Mouse (Mus musculus): Measurements from ENCODE around the gene Hist1h3a.
"Not testable (repeated sequence)": the region's sequence is repeated elsewhere in the genome, so short reads cannot be mapped to it uniquely, and the experiment has no call there.

The Hist1h3a gene

DNA sequence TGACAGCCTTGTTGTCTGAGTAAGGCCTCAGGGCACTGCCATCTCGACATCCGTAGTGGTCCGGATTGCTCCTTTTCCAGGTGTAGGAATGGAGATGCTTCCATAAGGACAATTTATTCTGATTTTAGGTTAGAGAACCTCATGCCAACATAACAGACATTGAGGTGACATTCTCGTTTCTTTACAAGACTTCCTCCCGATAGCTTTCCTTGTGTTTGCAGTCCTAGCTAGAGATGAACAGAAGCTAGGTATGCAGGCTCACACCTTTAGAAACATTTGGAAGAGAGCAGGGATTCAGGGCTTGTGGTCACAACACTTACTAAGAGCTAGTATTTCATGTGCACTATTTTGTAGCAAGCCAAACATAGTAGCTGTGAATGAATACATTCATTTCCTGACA lies 19.0 kb downstream of the Hist1h3a start:
- peak; percentile 40 for DNase-seq (ENCODE audit: low read depth, low spot score)

DNA sequence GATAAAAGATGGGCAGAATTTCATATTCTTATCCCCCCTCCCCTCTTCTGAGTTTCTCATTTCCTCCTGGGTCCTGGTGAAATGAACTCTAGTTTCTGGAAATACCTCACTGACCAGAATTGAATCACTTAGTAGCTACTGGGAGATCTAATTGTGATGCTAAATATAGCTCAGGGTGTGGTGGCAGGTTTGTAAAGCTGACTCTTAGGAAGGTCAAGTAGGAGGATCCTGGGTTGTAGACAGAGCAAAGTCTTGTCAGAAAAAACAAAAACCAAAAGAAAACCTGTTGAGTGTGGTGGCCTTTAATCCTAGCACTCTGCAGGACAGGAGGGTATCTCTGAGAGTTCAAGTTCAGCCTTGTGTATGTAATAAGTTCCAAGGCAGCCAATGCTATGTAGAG lies 20.2 kb downstream of the Hist1h3a start:
- DNase-seq (ENCODE audit: low read depth, low spot score): peak; percentile 96

DNA sequence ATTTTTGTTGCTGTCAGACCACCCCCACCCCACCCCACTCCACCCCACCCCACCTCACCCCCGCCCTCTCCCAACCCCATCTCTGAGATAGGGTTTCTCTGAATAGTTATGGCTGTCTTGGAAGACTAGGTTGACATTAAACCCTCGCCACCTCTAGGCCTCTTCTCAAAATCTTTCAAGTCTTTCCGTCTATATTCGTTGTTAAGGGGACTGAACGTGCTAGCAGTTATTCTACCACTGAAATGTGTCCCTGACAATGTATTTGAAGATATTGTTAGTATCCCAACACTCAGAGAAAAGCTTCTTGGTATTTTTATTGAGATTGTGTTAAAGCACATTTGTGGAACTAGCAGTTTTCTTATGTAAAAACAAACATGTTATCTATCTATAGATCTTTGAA lies 21.3 kb downstream of the Hist1h3a start:
- no peak for DNase-seq (ENCODE audit: low read depth, low spot score)

DNA sequence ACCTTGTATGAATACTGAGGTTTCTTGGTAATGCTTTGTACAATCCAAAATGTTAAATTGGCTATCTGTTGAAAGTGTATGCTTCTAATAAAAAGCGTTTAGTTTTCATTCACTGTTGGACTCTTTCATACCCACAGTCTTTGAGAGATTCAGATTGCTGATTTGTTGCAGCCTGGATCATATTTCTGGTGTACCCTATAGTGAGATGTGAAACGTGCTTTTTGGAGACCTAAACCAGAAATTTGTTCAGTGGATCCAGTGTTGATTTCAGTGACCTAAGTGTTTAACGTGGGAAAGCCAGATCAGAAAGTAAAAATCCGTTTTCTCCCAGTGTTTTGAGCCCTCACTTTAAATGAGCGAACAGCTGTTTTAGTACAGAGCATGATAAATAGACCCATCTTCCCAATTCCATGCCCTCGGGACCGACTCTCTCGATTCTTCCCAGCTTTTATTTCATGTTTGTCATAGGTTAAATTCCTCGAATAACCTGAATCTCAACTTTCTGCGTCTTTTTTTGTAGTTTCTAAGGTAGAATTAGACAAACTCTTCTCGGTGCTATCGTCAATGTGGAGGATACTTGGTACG lies 21.8 kb downstream of the Hist1h3a start:
- DNase-seq (ENCODE audit: low read depth, low spot score): peak; percentile 38

DNA sequence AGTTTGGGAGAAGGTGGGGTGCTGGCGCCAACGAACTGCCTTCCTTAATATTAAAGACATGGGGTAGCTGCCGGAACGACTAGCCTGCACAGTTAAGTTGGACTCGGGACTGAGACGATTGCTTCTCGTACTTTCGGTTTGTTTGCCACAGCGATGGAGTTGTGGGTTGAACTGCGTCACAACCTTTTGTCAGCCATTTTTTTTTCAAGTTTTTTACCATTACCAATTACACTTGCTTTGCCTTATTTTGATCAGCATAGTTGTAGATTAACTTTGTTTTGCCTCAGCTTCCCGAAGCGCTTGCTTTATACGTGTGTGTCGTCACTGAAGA lies 22.3 kb downstream of the Hist1h3a start:
- DNase-seq (ENCODE audit: low read depth, low spot score): no peak

DNA sequence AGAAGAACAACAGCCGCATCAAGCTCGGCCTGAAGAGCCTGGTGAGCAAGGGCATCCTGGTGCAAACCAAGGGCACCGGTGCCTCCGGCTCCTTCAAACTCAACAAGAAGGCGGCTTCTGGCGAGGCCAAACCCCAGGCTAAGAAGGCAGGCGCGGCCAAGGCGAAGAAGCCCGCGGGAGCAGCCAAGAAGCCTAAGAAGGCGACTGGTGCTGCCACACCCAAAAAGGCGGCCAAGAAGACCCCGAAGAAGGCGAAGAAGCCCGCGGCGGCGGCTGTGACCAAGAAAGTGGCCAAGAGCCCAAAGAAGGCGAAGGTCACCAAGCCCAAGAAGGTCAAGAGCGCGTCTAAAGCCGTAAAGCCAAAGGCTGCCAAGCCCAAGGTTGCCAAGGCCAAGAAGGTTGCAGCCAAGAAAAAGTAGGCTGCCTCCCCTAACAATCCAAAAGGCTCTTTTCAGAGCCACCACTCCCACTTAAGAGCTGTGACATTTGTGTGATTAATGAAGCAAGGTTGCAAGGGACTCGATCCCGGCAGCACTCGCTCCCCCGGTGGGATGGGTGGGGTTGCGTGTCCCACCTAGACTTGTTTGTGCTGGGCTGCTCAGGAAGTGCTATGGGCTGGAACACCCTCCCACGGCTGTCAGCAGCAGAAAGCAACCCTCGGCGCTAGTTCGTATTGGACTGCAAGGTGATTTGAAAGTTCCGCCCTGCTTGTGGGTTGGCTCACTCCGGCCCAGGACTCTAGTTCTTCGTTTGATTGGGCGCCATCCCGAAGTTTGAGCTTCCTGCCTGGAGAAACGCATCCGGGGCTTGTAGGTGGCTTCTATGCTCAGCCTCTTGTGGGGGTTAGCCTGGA lies 22.9 kb downstream of the Hist1h3a start:
- peak; percentile 97 for DNase-seq (ENCODE audit: low read depth, low spot score)

DNA sequence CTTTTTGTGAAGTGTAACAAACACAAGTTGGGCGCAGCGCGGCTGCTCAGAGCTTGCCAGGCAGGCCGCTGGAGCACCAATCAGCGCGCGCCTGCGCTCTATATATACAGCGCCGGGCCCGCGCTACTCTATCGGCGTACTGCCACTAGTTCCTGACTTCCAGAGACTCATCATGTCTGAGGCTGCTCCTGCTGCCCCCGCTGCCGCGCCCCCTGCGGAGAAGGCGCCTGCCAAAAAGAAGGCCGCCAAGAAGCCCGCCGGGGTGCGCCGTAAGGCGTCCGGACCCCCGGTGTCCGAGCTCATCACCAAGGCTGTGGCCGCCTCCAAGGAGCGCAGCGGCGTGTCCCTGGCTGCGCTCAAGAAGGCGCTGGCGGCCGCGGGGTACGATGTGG lies 23.5 kb downstream of the Hist1h3a start, which contains the start of gene Hist1h1c:
Hist1h1c (plus strand) TSS at position 132 of the 392 bp plus-strand sequence.
- peak; percentile 93 for DNase-seq (ENCODE audit: low read depth, low spot score)

DNA sequence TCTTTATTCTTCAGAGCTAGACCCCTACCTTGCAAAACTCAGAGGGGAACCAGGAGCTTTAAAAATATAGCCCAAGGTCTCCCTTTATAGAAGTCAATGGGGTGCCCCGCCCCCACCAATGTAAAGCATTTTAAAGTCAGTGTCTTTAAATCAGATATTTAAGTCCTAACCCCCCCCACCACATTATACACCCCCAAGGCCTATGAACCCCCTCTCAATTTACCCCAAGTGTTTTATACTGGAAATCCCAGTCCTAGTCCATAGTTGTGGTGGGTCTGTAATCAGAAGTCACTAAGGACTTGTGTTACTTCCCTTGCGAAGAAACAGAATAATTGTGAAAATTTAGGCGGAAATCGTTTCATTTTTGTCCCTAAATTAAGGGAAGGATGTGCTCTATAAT lies 24.1 kb downstream of the Hist1h3a start:
- no peak for DNase-seq (ENCODE audit: low read depth, low spot score)

DNA sequence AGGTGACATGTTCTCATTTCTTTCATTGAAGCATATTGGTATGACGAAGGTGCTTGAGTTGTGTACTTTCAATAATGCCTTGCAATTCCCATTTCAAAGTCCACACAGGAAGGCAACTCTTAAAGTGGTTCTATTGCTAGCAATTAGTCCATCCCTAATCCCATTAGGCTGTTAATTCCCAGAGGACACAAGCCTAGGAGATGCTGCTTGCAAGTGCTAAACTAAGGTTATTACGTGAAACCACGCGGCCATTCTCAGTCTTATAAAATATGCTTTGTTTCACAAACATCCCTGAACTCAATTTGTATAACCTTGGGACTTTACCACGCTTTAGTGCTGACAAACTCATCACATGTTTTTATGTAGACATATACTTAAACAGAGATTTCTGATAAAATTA lies 25.1 kb downstream of the Hist1h3a start:
- DNase-seq (ENCODE audit: low read depth, low spot score): no peak

DNA sequence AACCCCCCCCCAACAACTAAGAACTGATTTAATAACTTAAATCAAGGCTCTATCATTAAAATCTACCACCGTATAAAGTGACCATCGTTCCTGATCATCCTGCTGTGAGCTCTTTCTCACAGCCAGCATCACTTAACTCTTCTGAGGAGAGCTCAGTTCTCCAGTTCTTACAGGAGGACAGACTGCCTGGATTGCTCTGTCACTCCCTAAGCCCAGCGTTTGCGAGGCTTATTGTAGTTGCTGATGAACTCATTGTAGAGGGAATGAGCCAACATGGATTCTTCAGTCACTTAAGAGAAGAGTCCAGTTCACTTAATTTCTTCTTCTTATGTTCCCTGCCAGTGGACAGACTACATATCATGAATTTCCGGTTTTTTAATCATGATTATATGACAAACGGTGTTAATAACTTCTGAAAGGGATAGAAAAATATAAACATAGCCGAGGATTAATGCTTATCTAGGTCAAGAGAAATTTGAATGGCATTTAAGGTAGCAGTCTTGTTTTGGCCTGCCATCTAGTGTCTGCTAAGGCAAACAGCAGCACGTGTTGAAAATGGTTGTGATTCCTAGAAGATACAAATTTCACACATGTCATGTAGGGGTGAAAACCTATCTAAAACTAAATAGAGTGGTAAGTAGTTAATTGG lies 29.9 kb downstream of the Hist1h3a start:
- peak; percentile 49 for DNase-seq (ENCODE audit: low read depth, low spot score)

DNA sequence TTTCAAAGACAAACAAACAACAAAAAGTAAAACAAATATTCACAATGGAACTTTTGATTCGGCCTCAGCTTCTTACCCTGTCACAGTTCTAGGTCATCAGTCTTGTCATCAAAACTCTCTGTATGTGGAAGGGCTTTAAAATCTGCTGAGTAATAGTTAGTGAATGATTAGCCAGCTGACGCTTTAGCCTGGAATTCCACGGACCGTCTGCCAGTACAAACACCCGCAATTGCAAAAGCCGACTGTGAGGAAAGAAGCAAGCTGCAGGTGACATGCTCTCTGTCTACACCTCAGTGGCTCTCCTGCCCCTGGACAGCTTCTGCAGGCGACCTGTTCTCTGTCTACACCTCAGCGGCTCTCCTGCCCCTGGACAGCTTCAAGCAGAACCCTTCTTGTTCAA lies 31.7 kb downstream of the Hist1h3a start:
- no peak for DNase-seq (ENCODE audit: low read depth, low spot score)

DNA sequence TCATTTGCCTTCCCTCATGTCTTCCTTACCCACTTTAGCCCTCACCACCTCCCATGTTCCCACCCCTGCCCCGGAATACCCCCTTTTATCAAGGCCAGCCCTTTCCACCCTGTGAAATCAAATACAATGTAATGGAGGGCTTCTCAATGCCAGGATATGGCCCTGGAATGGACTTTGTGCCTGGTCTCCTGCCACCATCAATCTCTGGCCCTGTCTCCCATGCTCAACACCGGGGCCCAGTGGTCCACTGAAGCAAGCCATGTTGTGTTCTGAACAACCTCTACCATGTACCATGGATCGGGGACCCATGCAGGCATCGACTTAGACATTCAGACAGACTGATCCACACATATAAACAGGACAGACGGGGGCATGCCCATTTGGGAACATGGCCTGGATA lies 32.5 kb downstream of the Hist1h3a start:
- DNase-seq (ENCODE audit: low read depth, low spot score): no peak

DNA sequence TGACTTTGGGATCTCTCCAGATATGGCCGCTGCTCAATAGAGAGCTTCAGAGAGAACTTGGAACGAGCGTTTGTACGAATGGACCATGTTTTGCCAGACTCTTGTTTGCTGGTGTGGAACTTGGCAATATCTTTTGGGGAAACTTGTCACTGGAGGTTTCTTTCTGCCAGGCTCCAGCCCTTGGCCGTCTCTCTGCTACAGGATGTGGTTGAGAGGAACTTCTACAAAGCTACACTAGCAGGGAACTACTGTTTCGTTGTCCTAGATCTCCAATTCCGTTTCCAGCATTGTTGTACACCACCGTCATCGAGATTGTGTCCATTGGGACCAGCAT lies 33.0 kb downstream of the Hist1h3a start:
- no peak for DNase-seq (ENCODE audit: low read depth, low spot score)

DNA sequence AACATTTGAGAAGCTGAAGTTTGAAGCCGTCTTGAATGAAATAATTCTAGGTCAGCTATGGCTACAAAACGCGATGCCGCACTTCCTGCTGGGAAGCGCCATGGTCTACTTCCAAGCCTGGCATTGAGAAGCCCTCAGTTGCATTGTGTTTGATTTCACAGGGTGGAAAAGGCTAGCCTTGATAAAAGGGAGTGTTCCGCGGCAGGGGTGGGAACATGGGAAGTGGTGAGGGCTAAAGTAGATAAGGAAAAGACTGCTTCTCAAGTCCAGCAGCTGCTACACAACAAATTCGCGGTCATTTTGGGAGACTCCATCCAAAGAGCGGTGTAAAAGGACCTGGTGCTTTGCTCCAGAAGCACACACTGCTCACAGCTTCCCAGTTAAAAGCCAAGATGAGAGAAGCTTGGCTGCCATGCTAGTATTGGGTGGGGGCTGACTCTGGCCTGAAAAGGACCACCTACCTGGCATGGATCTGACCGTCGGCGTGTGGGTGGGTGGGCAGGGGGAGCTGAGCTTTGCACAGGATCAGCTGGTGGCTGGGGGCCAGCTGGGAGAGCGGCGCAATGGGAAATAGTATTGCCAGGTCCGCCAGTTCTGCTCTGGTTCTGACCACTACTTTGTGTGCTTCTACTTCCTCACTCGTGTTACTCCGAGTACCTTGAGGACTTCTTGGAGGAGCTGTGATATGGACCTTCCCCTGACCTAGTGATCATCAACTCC lies 33.6 kb downstream of the Hist1h3a start:
- DNase-seq (ENCODE audit: low read depth, low spot score): no peak

DNA sequence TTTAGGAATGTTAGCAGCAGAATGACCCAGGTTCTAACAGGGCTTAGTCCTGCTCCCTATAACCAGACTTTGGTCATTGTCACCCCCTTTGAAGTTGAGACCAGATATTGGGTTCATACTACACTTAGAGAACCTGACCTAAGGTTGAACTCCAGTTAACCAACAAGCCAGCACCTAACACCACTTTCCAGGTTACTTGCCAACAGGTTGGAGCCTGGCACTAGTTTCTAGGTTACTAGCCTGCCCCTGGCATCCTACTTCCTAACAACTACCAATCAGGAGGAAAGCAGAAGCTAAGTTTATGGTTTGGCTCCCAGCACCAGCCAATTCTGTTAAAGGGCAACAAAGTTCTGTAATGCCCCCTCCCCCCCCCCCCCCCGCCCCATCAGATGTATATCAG lies 37.0 kb downstream of the Hist1h3a start:
- DNase-seq (ENCODE audit: low read depth, low spot score): no peak

DNA sequence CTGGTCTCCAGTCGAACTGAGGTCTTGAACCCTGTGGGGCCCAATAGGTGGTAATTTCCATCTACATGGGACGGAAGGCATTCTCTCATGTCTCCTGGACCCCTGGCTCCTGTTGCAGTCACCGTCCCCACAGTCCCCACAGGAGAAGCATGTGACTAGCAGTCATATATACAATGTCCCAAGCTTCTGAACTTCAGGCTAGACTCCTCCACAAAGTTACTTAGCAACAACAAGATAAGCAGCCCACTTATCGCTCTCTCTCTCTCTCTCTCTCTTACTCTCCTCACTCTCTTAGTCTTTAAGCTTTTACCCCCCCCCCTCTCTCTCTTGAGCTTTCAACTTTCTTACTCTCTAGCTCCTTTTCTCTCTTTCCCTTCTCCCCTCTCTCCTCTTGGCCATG lies 37.9 kb downstream of the Hist1h3a start:
- no peak for DNase-seq (ENCODE audit: low read depth, low spot score)

DNA sequence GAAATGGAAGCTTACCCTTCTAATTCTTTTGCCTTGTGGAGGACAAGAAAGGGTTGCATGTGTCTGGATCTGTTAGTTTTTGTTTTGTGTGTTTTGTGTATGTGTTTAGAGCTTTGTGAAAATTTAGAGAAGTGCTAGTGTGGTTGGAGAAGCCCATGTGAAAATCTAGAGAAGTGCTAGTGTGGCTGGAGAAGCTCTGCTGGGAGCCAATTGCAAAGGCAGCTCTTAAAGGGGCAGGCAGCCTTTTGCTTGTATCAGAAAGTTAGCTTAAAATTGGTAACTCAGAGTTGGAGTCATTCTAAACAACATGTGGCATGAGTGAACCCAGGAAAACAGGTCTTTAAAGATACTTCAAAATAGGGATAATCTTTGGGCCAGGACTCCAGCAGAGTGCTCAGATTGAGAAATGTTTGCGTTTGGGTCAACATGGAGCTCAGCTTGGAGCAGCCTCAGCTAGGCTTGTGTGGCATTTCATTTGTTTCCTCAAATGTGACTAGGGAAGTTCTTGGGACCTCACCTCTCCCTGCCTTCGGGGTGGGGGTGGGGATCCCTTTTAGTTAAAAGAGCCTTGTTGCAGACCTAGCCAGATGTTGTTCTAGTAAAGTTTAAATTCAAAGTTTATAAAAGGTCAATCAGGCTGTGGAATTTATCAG lies 44.5 kb downstream of the Hist1h3a start:
- not testable (repeated sequence) for DNase-seq (ENCODE audit: low read depth, low spot score)

DNA sequence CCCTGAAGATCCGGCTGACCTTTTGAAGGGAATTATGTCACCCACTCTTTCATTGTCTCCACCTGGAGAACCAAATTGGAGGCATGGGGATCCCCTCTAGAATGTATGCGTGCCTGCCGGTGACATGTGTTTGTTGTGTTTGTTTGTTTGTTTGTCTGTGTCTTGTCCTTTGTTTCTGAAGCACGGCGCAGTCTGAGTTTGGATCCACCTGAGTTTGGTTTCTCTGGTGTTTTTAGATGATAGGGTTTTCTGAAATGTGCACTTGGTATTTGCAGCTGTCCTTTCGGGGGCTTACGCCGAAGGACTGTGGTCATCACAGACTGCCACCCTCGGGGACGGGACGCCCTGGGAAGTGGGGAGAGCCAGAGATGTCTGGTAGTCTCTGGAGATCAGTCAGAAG lies 45.0 kb downstream of the Hist1h3a start:
- DNase-seq (ENCODE audit: low read depth, low spot score): no peak

DNA sequence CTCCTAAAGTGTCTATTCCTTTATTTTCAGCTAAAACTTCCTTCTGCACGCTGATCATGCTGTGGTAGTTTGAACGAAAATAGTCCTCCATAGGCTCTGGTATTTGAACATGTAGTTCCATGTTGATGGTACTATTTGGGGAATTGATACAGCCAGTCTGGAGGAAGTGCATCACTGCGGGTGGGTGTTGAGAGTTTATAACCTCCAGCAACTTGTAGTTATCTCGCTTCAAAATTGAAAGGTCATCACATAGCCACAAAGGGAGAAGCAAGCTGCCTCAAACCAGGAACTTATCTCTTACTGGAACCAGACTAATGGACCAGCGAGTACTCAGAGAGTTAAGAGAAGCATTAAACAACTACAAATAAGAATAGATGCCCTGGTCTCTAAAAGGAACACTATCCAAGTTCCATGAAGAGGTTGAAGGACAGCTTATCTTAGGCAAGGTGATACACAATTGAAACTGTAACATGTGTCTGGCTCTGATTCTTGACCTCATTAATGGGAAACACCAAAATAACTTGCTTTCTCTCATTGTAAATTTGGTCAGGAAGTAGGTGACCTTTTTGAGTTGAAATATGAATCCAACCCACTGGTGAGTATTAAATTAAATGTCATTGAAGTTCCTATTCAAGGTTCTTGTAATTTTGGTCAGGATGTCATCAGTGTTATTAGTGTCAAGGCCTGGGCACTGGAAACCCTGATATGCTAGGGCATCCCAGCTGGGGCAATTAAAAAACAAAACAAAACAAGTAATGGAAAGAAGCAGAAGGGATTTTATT lies 45.7 kb downstream of the Hist1h3a start:
- no peak for DNase-seq (ENCODE audit: low read depth, low spot score)
